Mouse (Mus musculus) adrenal gland, adult (tissue): ENCODE data around the gene Sycp1.

Source experiments
- DNase-seq, 2 experiments: peaks; one replicate each; pipeline ENCODE4 v3.0.0; 2022 to 2023; ENCODE audit warnings: low spot score in 1 of 2; ENCODE audit not compliant: inconsistent age in 2 of 2

The Sycp1 gene

GRCm38 (mm10) chr3:102935451-102936354, at the start of gene Sycp1:
Gene Sycp1, minus strand, starts transcription at chr3:102936100.
- no peak for DNase-seq

DNA sequence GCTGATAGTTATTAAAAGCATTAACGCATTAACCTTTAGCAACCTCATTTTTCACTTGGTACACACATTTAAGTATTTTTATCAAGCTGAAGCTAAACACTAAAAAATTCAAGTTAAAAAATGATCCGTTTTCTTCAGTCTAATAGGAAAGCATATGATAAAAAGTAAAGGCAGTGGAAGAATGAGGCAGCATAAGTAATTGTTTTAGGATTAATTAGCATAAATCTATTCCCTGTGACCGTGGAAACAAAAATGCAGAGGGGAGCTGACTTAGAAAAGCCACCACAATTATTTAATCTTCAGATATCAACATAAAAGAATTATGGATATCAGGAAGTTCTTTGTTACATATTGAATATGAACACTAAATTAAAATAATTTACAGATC, 44.4 kb upstream of the Sycp1 start:
- no peak for DNase-seq

GRCm38 (mm10) chr3:102979550-102980348, 43.8 kb upstream of the Sycp1 start:
- no peak for DNase-seq

DNA sequence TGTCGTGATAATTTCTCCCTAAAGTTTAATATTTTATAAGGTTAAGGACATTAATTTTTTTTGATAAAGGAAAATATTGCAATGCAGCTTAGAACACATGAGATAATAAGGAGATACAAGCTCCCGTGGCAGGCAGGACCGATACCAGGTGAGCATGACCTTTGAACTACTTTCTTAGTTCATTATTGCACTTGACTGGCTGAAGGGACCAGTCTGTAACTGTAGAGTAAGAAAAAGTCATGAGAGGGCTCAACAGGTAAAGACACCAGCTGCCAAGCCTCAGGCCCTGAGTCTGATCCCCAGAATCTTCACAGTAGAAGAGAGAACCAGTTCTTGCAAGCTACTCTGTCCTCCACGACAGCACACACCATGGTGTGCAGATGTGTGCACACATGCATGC, 41.0 kb upstream of the Sycp1 start:
- DNase-seq: no peak

DNA sequence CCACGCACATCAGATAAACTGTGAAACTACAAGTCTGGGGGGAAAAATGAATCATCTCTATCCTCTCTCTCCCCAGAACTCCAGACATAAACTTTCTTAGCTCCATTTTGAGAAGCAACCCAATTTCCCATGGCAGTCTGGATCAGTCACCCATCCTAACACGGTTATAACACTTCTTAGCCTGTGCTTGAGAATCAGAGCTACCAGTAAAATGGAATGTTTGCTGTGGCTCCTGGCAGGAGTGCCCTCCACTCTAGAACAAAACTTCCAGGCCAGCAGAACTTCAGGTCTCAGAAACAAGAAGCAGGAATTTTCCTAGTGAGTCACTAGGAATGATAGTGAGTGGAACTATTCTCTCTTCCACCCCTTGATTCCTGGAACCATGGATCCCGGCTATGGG, 34.6 kb upstream of the Sycp1 start:
- no peak for DNase-seq

DNA sequence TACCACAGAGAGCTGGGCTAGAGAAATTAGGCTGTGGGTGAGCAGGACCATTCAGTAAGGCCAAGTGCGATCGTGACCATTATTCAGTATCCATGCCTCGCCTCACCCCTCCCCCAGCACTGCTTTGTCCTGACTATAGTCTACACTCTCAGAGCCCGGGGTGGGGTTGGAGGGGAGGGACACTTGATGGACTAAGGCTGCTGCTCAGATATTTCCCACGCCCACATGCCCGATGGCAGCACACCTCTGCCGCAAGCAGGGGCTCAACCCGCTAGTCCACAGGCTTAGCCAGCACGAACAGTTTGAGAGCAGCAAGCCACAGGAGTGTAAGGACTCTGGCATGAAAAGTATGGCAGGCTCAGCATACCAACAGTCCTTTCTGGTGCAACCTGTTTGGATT, 34.2 kb upstream of the Sycp1 start:
- DNase-seq: no peak

DNA sequence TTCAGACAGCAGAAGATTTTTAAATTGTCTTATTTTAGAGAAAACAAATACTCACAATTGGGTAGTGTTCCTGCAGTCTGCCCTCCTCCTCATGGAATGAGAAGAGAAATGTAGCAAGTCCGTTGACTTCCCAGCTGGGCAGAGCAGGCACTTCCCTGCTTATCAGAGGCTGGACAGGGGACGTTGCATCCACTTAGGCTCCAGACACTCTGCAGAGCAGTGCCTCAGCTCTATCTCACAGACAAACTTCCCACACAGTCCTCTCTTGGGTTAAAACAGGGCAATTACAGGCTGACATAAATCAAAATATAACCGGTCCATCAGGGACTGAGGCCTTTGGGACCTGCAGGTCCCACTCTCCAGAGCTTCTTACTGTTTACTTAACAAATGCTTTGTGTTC, 28.1 kb upstream of the Sycp1 start, which contains the start of gene Nr1h5:
Nr1h5 (minus strand) TSS at position 101 of the 400 bp plus-strand sequence.
- DNase-seq: no peak

DNA sequence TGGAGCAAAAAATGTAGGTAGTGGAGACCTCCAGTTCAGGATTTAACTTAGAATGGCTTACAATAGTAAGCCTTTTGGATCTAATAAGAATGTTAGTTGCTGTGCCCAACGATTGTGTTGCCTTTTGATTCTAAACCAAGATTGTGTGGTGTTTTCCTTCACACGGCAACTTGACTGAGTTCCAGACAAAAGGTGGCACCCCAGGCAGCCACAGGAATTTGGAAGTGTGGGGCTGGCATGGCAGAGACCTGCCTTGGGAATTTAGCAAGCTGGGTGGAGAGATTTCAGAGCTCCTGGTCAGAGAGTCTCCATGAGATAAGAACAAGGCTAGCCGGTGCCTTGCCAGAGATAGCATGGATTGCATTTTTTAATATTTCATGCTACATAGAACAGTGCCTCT, 19.7 kb upstream of the Sycp1 start:
- no peak for DNase-seq

DNA sequence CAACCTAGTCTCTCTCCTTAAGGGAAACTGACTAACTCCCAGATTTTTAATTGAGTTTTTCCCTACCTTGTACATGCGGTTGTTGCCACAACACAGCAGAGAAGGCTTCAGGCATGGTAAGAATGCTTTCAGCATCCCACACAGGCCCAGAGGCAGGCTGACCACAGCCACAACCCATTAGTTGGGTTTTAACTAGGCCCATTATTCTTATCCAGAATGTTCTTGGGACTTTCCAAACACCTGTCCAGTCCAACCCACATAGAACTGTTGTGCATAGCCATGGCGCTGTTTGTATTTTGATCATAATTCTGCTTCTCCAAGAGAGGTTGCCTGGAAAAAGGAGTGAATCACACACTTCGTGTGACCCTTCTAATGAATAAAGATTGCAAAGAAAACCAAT, 19.2 kb upstream of the Sycp1 start:
- DNase-seq: no peak

- DNase-seq: no peak
Observed at GRCm38 (mm10) chr3:102954476-102954875, 18.6 kb upstream of the Sycp1 start.

- DNase-seq: no peak
Observed at GRCm38 (mm10) chr3:102946861-102947260, 11.0 kb upstream of the Sycp1 start.

GRCm38 (mm10) chr3:102946312-102946711, 10.4 kb upstream of the Sycp1 start:
- no peak for DNase-seq

GRCm38 (mm10) chr3:102938100-102938499, 2.2 kb upstream of the Sycp1 start:
- no peak for DNase-seq

GRCm38 (mm10) chr3:102899136-102899535, 36.8 kb downstream of the Sycp1 start:
- no peak for DNase-seq

GRCm38 (mm10) chr3:102880529-102880928, 55.4 kb downstream of the Sycp1 start:
- DNase-seq: no peak

DNA sequence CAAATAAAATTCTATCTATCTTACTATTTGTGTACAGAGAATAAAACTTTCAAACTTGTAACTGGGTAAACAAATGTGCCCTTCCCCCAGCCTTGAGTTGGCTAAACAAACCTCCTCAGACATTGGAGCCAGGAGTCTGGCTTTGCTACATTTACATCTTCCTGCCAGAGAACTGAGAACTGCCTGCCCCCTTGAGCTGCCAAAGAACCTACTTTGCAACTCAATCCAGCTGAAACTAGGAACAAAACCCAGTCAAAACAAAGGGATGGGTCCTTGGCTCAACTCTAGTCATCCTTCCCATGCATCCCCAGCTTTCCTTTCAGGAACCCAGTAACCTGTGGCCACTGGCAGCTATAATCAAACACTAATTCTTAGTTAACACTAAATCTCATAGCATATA, 87.2 kb downstream of the Sycp1 start:
- peak in 1 of 2 experiments; percentile 9 for DNase-seq

DNA sequence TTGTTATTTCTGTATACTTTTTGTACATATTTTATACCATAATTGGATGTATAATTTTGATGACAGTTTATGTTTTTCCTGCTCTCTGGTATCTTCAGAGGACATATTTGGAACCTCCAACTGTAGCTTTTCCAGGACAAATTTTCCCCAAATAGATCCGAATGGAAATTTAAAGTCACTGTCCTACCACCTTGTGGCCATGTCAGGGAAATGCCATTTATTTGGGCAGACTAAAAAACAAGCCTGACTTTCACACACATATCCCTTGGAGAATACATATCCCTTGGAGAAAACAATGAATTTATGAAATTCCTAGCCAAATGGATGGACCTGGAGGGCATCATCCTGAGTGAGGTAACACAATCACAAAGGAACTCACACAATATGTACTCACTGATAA, 93.5 kb downstream of the Sycp1 start:
- DNase-seq: peak in 1 of 2 experiments; percentile 14

GRCm38 (mm10) chr3:102803937-102804336, 132.0 kb downstream of the Sycp1 start:
- peak; percentile 58 to 89 for DNase-seq

DNA sequence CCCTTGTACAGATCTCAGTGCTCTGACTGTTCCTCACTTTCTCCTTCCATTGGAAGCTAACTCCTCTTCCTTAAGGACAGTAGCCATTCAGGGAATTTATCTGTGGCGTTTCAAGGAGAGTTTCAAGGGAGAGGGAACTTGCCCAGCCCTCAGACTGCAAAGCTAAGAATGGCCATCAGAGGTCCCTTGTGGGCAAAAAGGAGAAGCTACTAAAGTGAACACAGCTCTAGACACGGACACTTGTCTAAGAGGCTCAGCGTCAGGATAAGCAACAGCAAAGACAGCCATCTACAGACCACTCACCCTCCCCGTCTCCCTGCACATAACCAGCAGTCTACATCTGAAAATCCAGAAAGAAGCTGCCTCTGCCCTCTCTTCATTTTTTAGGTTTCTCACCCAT, 148.5 kb downstream of the Sycp1 start:
- peak in 1 of 2 experiments; percentile 19 for DNase-seq

DNA sequence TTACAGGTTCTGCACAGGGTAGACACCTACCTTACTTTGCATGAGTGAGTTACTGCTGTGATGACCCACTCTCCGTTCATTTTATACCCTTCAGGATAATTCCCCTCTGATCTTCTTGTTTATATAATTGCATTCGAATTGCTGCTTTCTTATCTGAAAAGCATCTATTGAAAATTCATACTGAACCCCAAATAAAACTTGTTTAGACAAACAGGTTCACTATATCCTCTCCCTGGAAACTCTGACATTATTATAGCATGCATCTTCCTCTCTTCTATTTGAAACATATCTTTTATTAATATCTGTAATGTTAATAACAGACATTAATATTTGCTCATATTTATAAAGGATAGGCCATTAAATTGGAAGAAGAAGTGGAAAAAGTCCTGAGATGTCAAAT, 153.3 kb downstream of the Sycp1 start, which contains the start of gene Tshb:
Tshb (minus strand) TSS at position 101 of the 400 bp plus-strand sequence.
- no peak for DNase-seq

GRCm38 (mm10) chr3:102773018-102773417, 162.9 kb downstream of the Sycp1 start:
- DNase-seq: no peak
